Mouse (Mus musculus): ENCODE results near the gene Ube2e1. TPM values are rescaled to one million over a fixed set of nuclear protein-coding genes. Genes with fewer than 3 reads are reported as not detected.
"Not testable (repeated sequence)": the region's sequence is repeated elsewhere in the genome, so short reads cannot be mapped to it uniquely, and the experiment has no call there.

Gene Ube2e1
- polyA plus RNA-seq, 1 experiment from 2014 or later = 74.9 TPM

- H3K9ac ChIP-seq (ENCODE audit: low read length) = no peak overlapping the region
- WGBS = 88% methylated on average over 21 of the region's 21 CpGs
These were observed 89.0 kb downstream of the Ube2e1 start for GRCm38 (mm10) chr14:18242638-18243130.

GRCm38 (mm10) chr14:18241786-18242185 lies 89.9 kb downstream of the Ube2e1 start:
- H3K27me3 ChIP-seq (ENCODE audit: control insufficient read depth, insufficient read depth, low read length) = no peaks in the 10 kb centered on the region
- ATAC-seq (ENCODE audit: insufficient number of reproducible peaks, low FRiP score, low TSS enrichment, low read depth) (no peak), DNase-seq (ENCODE audit: low spot score) (no peak)
- no peak overlapping the region for H3K9ac ChIP-seq (ENCODE audit: low read length)
- no peaks in the 10 kb centered on the region for H3K36me3 ChIP-seq (ENCODE audit: control insufficient read depth, insufficient read depth, low read length)
- 87% methylated on average over 4 of the region's 4 CpGs for WGBS
- H3K4me3 ChIP-seq (ENCODE audit: low read depth, low read length) = no peak overlapping the region
- no peak overlapping the region for H3K27ac ChIP-seq (replicated peaks; ENCODE audit: low read depth, low read length)
- H3K4me2 ChIP-seq (ENCODE audit: low read depth, severe bottlenecking) = no peak overlapping the region
- H3K9me3 ChIP-seq (ENCODE audit: control insufficient read depth, low read length) = no peaks in the 10 kb centered on the region; the same call in 1 of the 2 replicates
- no peaks in the 10 kb centered on the region for H3K4me1 ChIP-seq (ENCODE audit: control insufficient read depth, insufficient read depth, low read length)

More at GRCm38 (mm10) chr14:18242638-18243130, 89.0 kb downstream of the Ube2e1 start:
- ATAC-seq (ENCODE audit: insufficient number of reproducible peaks, low FRiP score, low TSS enrichment, low read depth) = no peak
- Histone ChIP-seq H3K4me2 (ENCODE audit: low read depth, severe bottlenecking) (no peak overlapping the region), H3K4me1 (ENCODE audit: control insufficient read depth, insufficient read depth, low read length) (no peaks in the 10 kb centered on the region), H3K4me3 (ENCODE audit: low read depth, low read length) (no peak overlapping the region), H3K9me3 (ENCODE audit: control insufficient read depth, low read length) (no peaks in the 10 kb centered on the region; the same call in 1 of the 2 replicates), H3K27me3 (ENCODE audit: control insufficient read depth, insufficient read depth, low read length) (no peaks in the 10 kb centered on the region), H3K36me3 (ENCODE audit: control insufficient read depth, insufficient read depth, low read length) (no peaks in the 10 kb centered on the region), H3K27ac (replicated peaks; ENCODE audit: low read depth, low read length) (no peak overlapping the region)
- no peak for DNase-seq (ENCODE audit: low spot score)

GRCm38 (mm10) chr14:18240132-18240531 lies 91.5 kb downstream of the Ube2e1 start:
- H3K27ac ChIP-seq (replicated peaks; ENCODE audit: low read depth, low read length) = no peak overlapping the region
- H3K4me2 ChIP-seq (ENCODE audit: low read depth, severe bottlenecking) = no peak overlapping the region
- 71% methylated on average over 7 of the region's 7 CpGs for WGBS
- ATAC-seq (ENCODE audit: insufficient number of reproducible peaks, low FRiP score, low TSS enrichment, low read depth) = no peak
- H3K9me3 ChIP-seq (ENCODE audit: control insufficient read depth, low read length) = no peaks in the 10 kb centered on the region; the same call in 1 of the 2 replicates
- H3K9ac ChIP-seq (ENCODE audit: low read length) = no peak overlapping the region
- H3K4me3 ChIP-seq (ENCODE audit: low read depth, low read length) = no peak overlapping the region
- no peaks in the 10 kb centered on the region for H3K27me3 ChIP-seq (ENCODE audit: control insufficient read depth, insufficient read depth, low read length)
- no peaks in the 10 kb centered on the region for H3K36me3 ChIP-seq (ENCODE audit: control insufficient read depth, insufficient read depth, low read length)
- no peak for DNase-seq (ENCODE audit: low spot score)
- H3K4me1 ChIP-seq (ENCODE audit: control insufficient read depth, insufficient read depth, low read length) = no peaks in the 10 kb centered on the region

- under 1% methylated on average over 57 of the region's 66 CpGs for WGBS
- DNase-seq (ENCODE audit: low spot score) (peak; percentile 99), ATAC-seq (ENCODE audit: insufficient number of reproducible peaks, low FRiP score, low TSS enrichment, low read depth) (peak; percentile 95)
- no peaks in the 10 kb centered on the region for H3K4me1 ChIP-seq (ENCODE audit: control insufficient read depth, insufficient read depth, low read length)
- H3K36me3 ChIP-seq (ENCODE audit: control insufficient read depth, insufficient read depth, low read length) = no peaks in the 10 kb centered on the region
- H3K27me3 ChIP-seq (ENCODE audit: control insufficient read depth, insufficient read depth, low read length) = no peaks in the 10 kb centered on the region
- H3K9me3 ChIP-seq (ENCODE audit: control insufficient read depth, low read length) = no peaks in the 10 kb centered on the region; the same call in 1 of the 2 replicates
- peak within 1 kb of the TSS; percentile 69 for H3K27ac ChIP-seq (replicated peaks; ENCODE audit: low read depth, low read length)
- H3K4me3 ChIP-seq (ENCODE audit: low read depth, low read length) = peak within 1 kb of the TSS; percentile 75
- H3K9ac ChIP-seq (ENCODE audit: low read length) = peak within 1 kb of the TSS; percentile 68
- peak within 1 kb of the TSS; percentile 73 for H3K4me2 ChIP-seq (ENCODE audit: low read depth, severe bottlenecking)
These were observed 92.6 kb downstream of the Ube2e1 start, which contains the start of gene Nr1d2 for GRCm38 (mm10) chr14:18238750-18239731. Gene Nr1d2 (minus strand): TSS chr14:18239127.

GRCm38 (mm10) chr14:18238131-18238749 lies 93.4 kb downstream of the Ube2e1 start:
- Histone ChIP-seq H3K27ac (replicated peaks; ENCODE audit: low read depth, low read length) (peak overlapping the region; percentile 69), H3K9ac (ENCODE audit: low read length) (peak overlapping the region; percentile 68), H3K4me1 (ENCODE audit: control insufficient read depth, insufficient read depth, low read length) (no peaks in the 10 kb centered on the region), H3K4me3 (ENCODE audit: low read depth, low read length) (peak overlapping the region; percentile 75), H3K27me3 (ENCODE audit: control insufficient read depth, insufficient read depth, low read length) (no peaks in the 10 kb centered on the region), H3K9me3 (ENCODE audit: control insufficient read depth, low read length) (no peaks in the 10 kb centered on the region; the same call in 1 of the 2 replicates), H3K36me3 (ENCODE audit: control insufficient read depth, insufficient read depth, low read length) (no peaks in the 10 kb centered on the region), H3K4me2 (ENCODE audit: low read depth, severe bottlenecking) (peak overlapping the region; percentile 73)
- under 1% methylated on average over 64 of the region's 71 CpGs for WGBS
- DNase-seq (ENCODE audit: low spot score) (peak; percentile 97), ATAC-seq (ENCODE audit: insufficient number of reproducible peaks, low FRiP score, low TSS enrichment, low read depth) (peak; percentile 91)

GRCm38 (mm10) chr14:18237381-18237780 lies 94.3 kb downstream of the Ube2e1 start:
- no peak for ATAC-seq (ENCODE audit: insufficient number of reproducible peaks, low FRiP score, low TSS enrichment, low read depth)
- Histone ChIP-seq H3K36me3 (ENCODE audit: control insufficient read depth, insufficient read depth, low read length) (no peaks in the 10 kb centered on the region), H3K4me3 (ENCODE audit: low read depth, low read length) (no peak overlapping the region), H3K9me3 (ENCODE audit: control insufficient read depth, low read length) (no peaks in the 10 kb centered on the region; the same call in 1 of the 2 replicates), H3K9ac (ENCODE audit: low read length) (no peak overlapping the region), H3K27me3 (ENCODE audit: control insufficient read depth, insufficient read depth, low read length) (no peaks in the 10 kb centered on the region), H3K4me1 (ENCODE audit: control insufficient read depth, insufficient read depth, low read length) (no peaks in the 10 kb centered on the region), H3K27ac (replicated peaks; ENCODE audit: low read depth, low read length) (no peak overlapping the region), H3K4me2 (ENCODE audit: low read depth, severe bottlenecking) (no peak overlapping the region)
- no peak for DNase-seq (ENCODE audit: low spot score)
- 73% methylated on average over 4 of the region's 4 CpGs for WGBS

- H3K9ac ChIP-seq (ENCODE audit: low read length); H3K4me3 ChIP-seq (ENCODE audit: low read depth, low read length); H3K27me3 ChIP-seq (ENCODE audit: control insufficient read depth, insufficient read depth, low read length); H3K9me3 ChIP-seq (ENCODE audit: control insufficient read depth, low read length); H3K36me3 ChIP-seq (ENCODE audit: control insufficient read depth, insufficient read depth, low read length); H3K27ac ChIP-seq (replicated peaks; ENCODE audit: low read depth, low read length); H3K4me1 ChIP-seq (ENCODE audit: control insufficient read depth, insufficient read depth, low read length); H3K4me2 ChIP-seq (ENCODE audit: low read depth, severe bottlenecking); DNase-seq (ENCODE audit: low spot score); ATAC-seq (ENCODE audit: insufficient number of reproducible peaks, low FRiP score, low TSS enrichment, low read depth): not testable (repeated sequence)
- 87% methylated on average over 2 of the region's 2 CpGs for WGBS
These were observed 95.0 kb downstream of the Ube2e1 start for GRCm38 (mm10) chr14:18236496-18237235.

Data from limb, embryonic 11.5 days (tissue).